Mouse (Mus musculus) forebrain, postnatal 0 days (tissue): Measurements from ENCODE around the gene Olfr521. TPM values are rescaled to one million over a fixed set of nuclear protein-coding genes. Genes with fewer than 3 reads are reported as not detected.
A peak's percentile ranks its signal among the peaks of the same experiment; 100 is the strongest.
"Not testable (repeated sequence)": the region's sequence is repeated elsewhere in the genome, so short reads cannot be mapped to it uniquely, and the experiment has no call there.

Source experiments
- ATAC-seq: fragments of 200-750 bp; cut with Nextera tagmentation; 2 replicates; pipeline ENCODE4 v1.8.0; 2017; ENCODE audit warnings: mild to moderate bottlenecking, moderate library complexity
- DNase-seq: peaks from one replicate; pipeline ENCODE4 v3.0.0-alpha.2; 2015
- H3K27ac ChIP-seq: fragments of 300-500 bp; sonication (generic); 2 replicates; pipeline ENCODE4 v1.5.1; 2014; ENCODE audit warnings: low read depth, mild to moderate bottlenecking, antibody characterized with exemption, low read length, moderate library complexity, mixed read lengths
- H3K27me3 ChIP-seq: fragments of 300-500 bp; sonication (generic); 2 replicates; pipeline ENCODE4 v1.6.1; 2014; ENCODE audit warnings: mild to moderate bottlenecking, low read length, mixed read lengths; ENCODE audit not compliant: insufficient read depth
- H3K36me3 ChIP-seq: fragments of 300-500 bp; sonication (generic); 2 replicates; pipeline ENCODE4 v1.6.1; 2014; ENCODE audit warnings: mild to moderate bottlenecking, moderate library complexity; ENCODE audit not compliant: insufficient read depth
- H3K4me1 ChIP-seq: fragments of 300-500 bp; sonication (generic); 2 replicates; pipeline ENCODE4 v1.6.1; 2014; ENCODE audit warnings: antibody characterized with exemption; ENCODE audit not compliant: insufficient read depth
- H3K4me2 ChIP-seq: fragments of 300-500 bp; sonication (generic); 2 replicates; pipeline ENCODE4 v1.6.1; 2014; ENCODE audit warnings: low read depth, mild to moderate bottlenecking, moderate library complexity
- H3K4me3 ChIP-seq: fragments of 300-500 bp; sonication (generic); 2 replicates; pipeline ENCODE4 v1.5.1; 2014; ENCODE audit warnings: low read depth, low read length, mixed read lengths
- H3K9ac ChIP-seq: fragments of 300-500 bp; sonication (generic); 2 replicates; pipeline ENCODE4 v1.6.1; 2014; ENCODE audit warnings: mild to moderate bottlenecking
- H3K9me3 ChIP-seq: fragments of 300-500 bp; sonication (generic); 2 replicates; pipeline ENCODE4 v1.6.1; 2016; ENCODE audit warnings: low read length
- CTCF ChIP-seq: sonication (generic); IDR thresholded peaks from 2 replicates; pipeline ENCODE4 v1.5.1; 2016; ENCODE audit warnings: antibody characterized with exemption, control low read depth, low read depth
- WGBS: fragments of 180-500 bp; shearing (Covaris S2); extraction: QIAGEN DNeasy Blood & Tissue Kit; methylation state at CpG from one replicate; pipeline ENCODE4 v1.1.7; 2014; 5-methylcytosine and 5-hydroxymethylcytosine counted together
- polyA plus RNA-seq: library from polyadenylated mRNA; unstranded; fragments of >200 nt; fragmentation: Nextera tagmentation; extraction: Ambion mirVana; gene quantifications from 2 replicates; pipeline ENCODE4 v1.2.1, GENCODE M21; 2015
- total RNA-seq: library from RNA; depleted of rRNA; stranded (reverse); fragments of >200 nt; gene quantifications from 2 replicates; pipeline ENCODE4 v1.2.3, GENCODE M21; 2014; rRNA removed

Olfr521 gene
- total RNA-seq (not detected in 2 replicates), polyA plus RNA-seq (not detected in 2 replicates)

DNA sequence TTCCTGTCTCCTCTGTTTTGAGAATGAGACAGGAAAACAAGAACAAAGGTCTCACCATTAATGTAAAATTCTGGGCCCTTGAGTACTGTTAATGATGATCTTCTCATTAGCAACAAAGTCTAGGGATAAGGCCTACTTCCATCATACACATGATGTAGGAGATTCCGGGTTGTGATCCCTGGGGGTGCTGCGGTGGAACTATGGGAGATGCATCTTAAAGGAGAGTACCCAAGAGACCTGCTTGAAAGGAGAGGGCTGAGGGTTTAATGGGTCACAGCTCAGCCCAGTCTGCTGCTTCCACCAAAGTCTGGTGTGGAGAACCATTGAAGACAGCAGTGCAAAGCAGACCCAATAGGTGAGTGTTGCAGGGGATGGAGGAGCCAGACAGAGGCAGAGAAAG lies at the start of gene Olfr521:
TSS of gene Olfr521 (plus strand) at position 301 of the 400 bp plus-strand sequence.
- no peak within 1 kb of the TSS for H3K4me3 ChIP-seq
- ATAC-seq = no peak
- 93% methylated on average over 2 of the region's 2 CpGs for WGBS
- peaks cover 8% of the 10 kb centered on the region for H3K9me3 ChIP-seq
- no peak within 1 kb of the TSS for H3K4me2 ChIP-seq
- H3K27me3 ChIP-seq = no peaks in the 10 kb centered on the region
- no peak for TF ChIP-seq CTCF
- no peaks in the 10 kb centered on the region for H3K4me1 ChIP-seq
- no peak for DNase-seq
- no peak within 1 kb of the TSS for H3K9ac ChIP-seq
- H3K27ac ChIP-seq = no peak within 1 kb of the TSS
- no peaks in the 10 kb centered on the region for H3K36me3 ChIP-seq

- H3K27ac ChIP-seq = no peak overlapping the region
- DNase-seq (no peak), ATAC-seq (no peak)
- no peak overlapping the region for H3K4me3 ChIP-seq
- no peaks in the 10 kb centered on the region for H3K36me3 ChIP-seq
- H3K9ac ChIP-seq = no peak overlapping the region
- H3K9me3 ChIP-seq = no peaks in the 10 kb centered on the region
- H3K4me1 ChIP-seq = no peaks in the 10 kb centered on the region
- 85% methylated on average over 2 of the region's 2 CpGs for WGBS
- no peak overlapping the region for H3K4me2 ChIP-seq
- TF ChIP-seq CTCF = no peak
- H3K27me3 ChIP-seq = no peaks in the 10 kb centered on the region
Observed at GRCm38 (mm10) chr7:99716536-99716935, 46.8 kb upstream of the Olfr521 start.

DNA sequence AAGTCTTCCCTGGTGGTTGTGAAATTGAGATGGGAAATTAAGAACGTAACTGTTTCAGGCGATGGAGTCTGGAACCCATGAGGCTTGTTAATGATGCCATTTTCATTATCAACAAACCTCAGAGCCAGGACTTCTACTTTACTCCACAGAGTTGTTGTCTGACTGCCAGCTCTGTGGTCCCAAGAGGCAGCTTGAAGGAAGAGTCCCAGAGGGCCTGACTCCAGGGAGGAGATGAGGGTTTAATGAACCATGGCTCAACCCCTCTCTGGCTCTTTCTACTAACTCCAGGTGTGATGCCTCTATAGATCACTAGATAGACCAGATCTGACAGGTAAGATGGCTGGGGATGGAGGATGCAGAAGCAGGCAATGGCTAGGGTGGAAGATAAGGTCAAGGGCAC lies 33.3 kb upstream of the Olfr521 start, which contains the start of gene Olfr520:
TSS of gene Olfr520 (plus strand) at position 301 of the 400 bp plus-strand sequence.
- TF ChIP-seq CTCF = no peak
- 94% methylated on average over 2 of the region's 2 CpGs for WGBS

DNA sequence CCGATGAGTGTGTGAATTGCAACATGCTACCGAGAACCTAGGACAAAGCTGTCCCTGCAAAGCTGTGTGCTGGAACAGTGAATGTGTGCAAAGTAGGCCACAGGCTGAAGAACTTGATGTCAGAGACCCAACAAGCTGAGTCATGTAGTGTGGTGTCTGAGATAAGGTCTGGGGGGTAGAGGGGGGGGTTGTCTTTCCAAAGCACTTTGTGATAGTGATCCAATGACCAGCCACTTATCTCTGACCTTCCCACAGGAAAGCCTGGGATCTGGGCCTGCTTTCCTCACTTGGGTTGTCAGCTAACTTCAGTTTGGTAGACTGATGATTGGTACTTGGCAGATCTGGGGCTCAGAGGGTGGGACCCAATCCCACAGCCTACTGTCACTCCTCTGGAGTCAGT lies 28.7 kb upstream of the Olfr521 start:
- WGBS = 88% methylated on average over 2 of the region's 2 CpGs
- Histone ChIP-seq H3K4me1 (no peaks in the 10 kb centered on the region), H3K9me3 (no peaks in the 10 kb centered on the region), H3K27ac (no peak overlapping the region), H3K27me3 (no peaks in the 10 kb centered on the region), H3K36me3 (no peaks in the 10 kb centered on the region), H3K9ac (no peak overlapping the region), H3K4me2 (no peak overlapping the region), H3K4me3 (no peak overlapping the region)
- ATAC-seq (no peak), DNase-seq (no peak)
- TF ChIP-seq CTCF = no peak

More for the DNA sequence above, 33.3 kb upstream of the Olfr521 start, which contains the start of gene Olfr520:
- H3K36me3 ChIP-seq = no peaks in the 10 kb centered on the region
- H3K4me1 ChIP-seq = no peaks in the 10 kb centered on the region
- DNase-seq = no peak
- H3K27me3 ChIP-seq = no peaks in the 10 kb centered on the region
- no peak for ATAC-seq
- 0 out of 2 replicates have a peak, but pooled peaks cover 7% of the 10 kb centered on the region for H3K9me3 ChIP-seq
- no peak within 1 kb of the TSS for H3K27ac ChIP-seq
- no peak within 1 kb of the TSS for H3K4me3 ChIP-seq
- no peak within 1 kb of the TSS for H3K4me2 ChIP-seq
- H3K9ac ChIP-seq = no peak within 1 kb of the TSS

- H3K27ac ChIP-seq, H3K9ac ChIP-seq, H3K36me3 ChIP-seq, H3K4me1 ChIP-seq, H3K4me2 ChIP-seq, H3K4me3 ChIP-seq, DNase-seq, H3K27me3 ChIP-seq, H3K9me3 ChIP-seq, ATAC-seq: not testable (repeated sequence)
- WGBS = 95% methylated on average over 9 of the region's 9 CpGs
Observed at GRCm38 (mm10) chr7:99735491-99735890, 27.8 kb upstream of the Olfr521 start.

DNA sequence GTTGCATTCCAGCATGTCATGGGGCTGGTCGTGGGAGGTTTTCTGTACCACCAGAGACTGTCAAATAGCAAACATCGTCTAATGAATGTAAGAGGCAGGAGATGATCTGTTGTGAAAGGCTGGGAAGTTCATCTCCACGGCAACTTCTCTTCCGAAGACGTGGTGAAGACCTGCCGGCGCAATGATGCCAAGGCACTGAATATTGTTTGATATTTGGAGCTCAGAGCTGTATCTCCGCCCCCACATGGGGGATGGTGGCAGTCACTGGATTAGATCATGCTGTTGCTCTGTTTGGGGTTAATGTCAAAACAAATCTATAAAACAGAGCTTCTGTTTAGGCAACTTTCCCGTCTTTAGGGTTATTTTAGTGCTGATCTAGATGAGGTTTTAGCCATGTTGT lies 24.0 kb upstream of the Olfr521 start:
- H3K4me3 ChIP-seq = no peak overlapping the region
- DNase-seq (peak; percentile 2), ATAC-seq (no peak)
- no peak overlapping the region for H3K9ac ChIP-seq
- no peaks in the 10 kb centered on the region for H3K36me3 ChIP-seq
- WGBS = 32% methylated on average over 9 of the region's 9 CpGs
- H3K27ac ChIP-seq = no peak overlapping the region
- no peaks in the 10 kb centered on the region for H3K9me3 ChIP-seq
- no peaks in the 10 kb centered on the region for H3K27me3 ChIP-seq
- TF ChIP-seq CTCF = no peak
- no peaks in the 10 kb centered on the region for H3K4me1 ChIP-seq
- no peak overlapping the region for H3K4me2 ChIP-seq

DNA sequence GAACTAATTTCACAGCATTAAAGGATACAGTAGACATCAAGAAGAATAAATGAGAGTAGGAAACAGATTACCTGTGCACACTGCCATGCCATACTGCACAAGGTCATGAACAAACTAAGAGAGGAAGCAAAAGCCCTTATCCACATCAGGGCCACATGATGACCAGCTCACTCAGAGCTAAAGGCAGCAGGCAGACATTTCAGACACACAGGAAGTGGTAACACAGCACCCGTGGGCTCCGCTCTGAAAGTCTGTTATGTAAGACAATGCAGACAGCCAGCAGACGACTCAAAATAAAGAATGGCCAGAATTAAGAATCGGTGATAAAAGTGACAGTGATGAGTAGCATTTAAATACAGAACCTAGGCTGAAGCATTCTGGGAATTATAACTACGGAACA lies 18.1 kb downstream of the Olfr521 start:
- WGBS = 78% methylated on average over 5 of the region's 5 CpGs
- H3K36me3 ChIP-seq = no peaks in the 10 kb centered on the region

More for the DNA sequence above, 18.1 kb downstream of the Olfr521 start:
- Histone ChIP-seq H3K4me3 (no peak overlapping the region), H3K4me1 (no peaks in the 10 kb centered on the region), H3K9ac (no peak overlapping the region), H3K9me3 (no peaks in the 10 kb centered on the region), H3K4me2 (no peak overlapping the region), H3K27ac (no peak overlapping the region), H3K27me3 (no peaks in the 10 kb centered on the region; the same call in 1 of the 2 replicates)
- TF ChIP-seq CTCF = no peak
- ATAC-seq (no peak), DNase-seq (no peak)
